Mouse (Mus musculus): ENCODE results near the gene Ttc23l.
"Not testable (repeated sequence)": the region's sequence is repeated elsewhere in the genome, so short reads cannot be mapped to it uniquely, and the experiment has no call there.

Gene Ttc23l

GRCm38 (mm10) chr15:10515166-10515565 lies 43.3 kb downstream of the Ttc23l start:
- DNase-seq (ENCODE audit: low spot score in 2 of 2): no peak

- no peak for DNase-seq (ENCODE audit: low spot score in 2 of 2)
Measured at GRCm38 (mm10) chr15:10506099-10506498, 52.4 kb downstream of the Ttc23l start.

GRCm38 (mm10) chr15:10500838-10501719 lies 57.4 kb downstream of the Ttc23l start:
- peak in 1 of 2 experiments; percentile 27 for DNase-seq (ENCODE audit: low spot score in 2 of 2)

DNA sequence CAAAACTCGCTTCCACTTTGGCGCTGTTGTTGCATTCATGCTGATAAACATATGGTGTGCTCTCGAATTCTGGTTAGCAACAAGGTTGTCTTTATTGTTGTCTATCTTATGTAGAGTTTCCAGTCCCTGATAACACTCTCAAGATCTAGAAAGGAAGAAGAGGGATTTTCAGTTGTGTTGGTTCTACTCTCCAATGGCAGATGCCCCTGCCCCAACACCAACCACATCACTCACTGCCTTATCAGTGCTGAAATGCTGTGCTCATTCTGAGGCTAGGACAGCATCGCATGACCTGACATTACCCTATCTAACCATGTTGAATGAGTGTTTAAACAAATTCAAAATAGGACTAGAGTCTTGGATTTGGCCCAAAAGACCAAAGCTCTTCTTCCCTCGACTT lies 58.4 kb downstream of the Ttc23l start:
- DNase-seq (ENCODE audit: low spot score in 2 of 2): no peak

- no peak for DNase-seq (ENCODE audit: low spot score in 2 of 2)
Measured at GRCm38 (mm10) chr15:10499593-10499992, 58.9 kb downstream of the Ttc23l start.

GRCm38 (mm10) chr15:10496696-10497095 lies 61.8 kb downstream of the Ttc23l start:
- not testable (repeated sequence) for DNase-seq (ENCODE audit: low spot score in 2 of 2)

GRCm38 (mm10) chr15:10495944-10496343 lies 62.5 kb downstream of the Ttc23l start:
- no peak for DNase-seq (ENCODE audit: low spot score in 2 of 2)

DNA sequence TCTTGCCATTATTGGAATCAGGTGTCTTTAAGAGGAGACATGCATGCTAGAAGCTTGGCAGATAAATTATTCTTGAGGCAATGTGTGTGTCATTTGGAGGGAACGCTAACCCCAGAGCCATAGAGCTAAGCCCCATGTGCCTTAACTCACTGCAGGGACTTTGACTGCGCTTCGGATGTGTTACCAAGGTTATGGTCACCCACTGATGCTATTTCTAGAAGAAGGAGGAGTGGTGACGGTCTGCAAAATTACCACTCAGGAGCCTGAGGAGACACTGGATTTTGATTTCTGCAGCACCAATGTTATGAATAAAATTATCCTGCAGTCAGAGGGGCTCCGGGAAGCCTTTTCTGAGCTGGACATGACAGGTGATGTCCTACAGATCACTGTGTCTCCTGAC lies 68.4 kb downstream of the Ttc23l start:
- DNase-seq (ENCODE audit: low spot score in 2 of 2): peak in 1 of 2 experiments; percentile 16

DNA sequence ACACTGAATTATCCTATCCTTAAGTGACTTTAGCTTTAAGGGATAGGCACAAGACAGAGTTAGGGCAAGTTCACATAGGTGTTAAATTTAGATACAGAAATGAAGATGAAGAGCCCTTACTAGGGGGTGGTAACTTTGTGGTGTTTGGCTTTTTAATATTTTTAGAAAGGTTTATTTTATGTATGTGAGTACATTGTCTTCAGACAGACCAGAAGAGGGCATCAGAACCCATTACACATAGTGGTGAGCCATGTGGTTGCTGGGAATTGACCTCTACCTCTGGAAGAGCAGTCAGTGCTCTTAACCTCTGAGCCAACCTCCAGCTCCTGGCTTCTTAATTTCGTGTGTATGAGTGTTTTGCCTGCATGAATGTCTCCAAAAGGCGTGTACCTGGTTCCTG lies 71.2 kb downstream of the Ttc23l start:
- DNase-seq (ENCODE audit: low spot score in 2 of 2): no peak

- DNase-seq (ENCODE audit: low spot score in 2 of 2): no peak
Measured at GRCm38 (mm10) chr15:10486365-10486839, 72.1 kb downstream of the Ttc23l start.

GRCm38 (mm10) chr15:10485484-10486364 lies 72.7 kb downstream of the Ttc23l start, which contains the start of the genes Brix1 and Rad1:
Gene Brix1, minus strand, starts transcription at chr15:10485947.
Gene Rad1, plus strand, starts transcription at chr15:10486018.
- peak; percentile 95 to 96 for DNase-seq (ENCODE audit: low spot score in 2 of 2)

DNA sequence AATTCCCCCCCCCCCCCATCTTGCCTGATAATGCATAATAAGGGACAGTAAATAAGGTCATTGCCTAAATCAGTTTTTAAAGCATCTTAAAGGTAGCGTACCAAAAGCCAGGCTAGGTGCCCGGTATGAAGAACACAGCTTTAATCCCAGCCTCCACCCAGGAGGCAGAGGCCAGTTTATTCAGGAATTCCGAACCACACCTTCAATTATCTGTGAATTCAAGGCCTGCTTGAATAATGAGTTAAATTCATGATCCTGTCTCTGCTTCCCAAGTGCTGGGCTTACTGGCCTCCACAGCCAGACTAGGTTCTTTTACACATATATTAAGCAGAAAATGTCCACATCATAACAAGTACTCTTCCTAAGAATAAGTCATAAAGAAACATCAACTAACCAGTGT lies 87.5 kb downstream of the Ttc23l start:
- no peak for DNase-seq (ENCODE audit: low spot score in 2 of 2)

DNA sequence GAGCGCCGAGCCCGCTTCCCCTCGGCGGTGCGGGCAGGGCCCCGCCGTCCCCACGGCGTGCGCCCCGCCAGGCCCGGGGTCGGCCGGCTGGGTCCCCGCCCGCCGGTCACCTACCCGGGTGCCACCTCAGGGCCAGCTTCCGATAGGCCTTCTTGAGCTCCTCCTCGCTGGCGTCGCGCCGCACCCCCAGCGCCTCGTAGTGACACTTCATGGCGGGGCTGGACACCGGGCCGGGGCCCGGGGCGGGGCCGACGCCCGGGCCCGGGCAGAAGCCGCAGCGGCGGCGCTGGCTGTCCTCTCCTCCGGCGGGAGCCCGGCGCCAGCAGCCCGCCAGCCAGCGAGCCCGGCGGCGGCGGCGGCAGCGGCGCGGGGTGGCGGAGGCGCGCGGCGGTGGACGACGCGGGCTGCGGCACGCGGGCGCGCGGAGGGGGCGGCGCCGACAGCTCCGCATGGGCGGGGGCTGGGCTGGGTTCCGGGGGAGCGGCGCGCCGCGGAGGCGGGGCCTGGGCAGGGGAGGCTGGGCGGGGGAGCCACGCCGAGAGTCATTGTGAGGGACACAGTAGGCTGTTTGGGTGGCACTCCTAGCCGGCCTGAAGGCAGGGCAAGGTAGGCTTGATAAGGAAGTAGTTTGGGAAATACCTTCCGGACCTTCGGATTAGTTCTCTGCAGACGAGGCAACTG lies 88.2 kb downstream of the Ttc23l start, which contains the start of gene Dnajc21:
Dnajc21 (minus strand) TSS at position 366 of the 681 bp plus-strand sequence.
- peak; percentile 64 to 66 for DNase-seq (ENCODE audit: low spot score in 2 of 2)

DNA sequence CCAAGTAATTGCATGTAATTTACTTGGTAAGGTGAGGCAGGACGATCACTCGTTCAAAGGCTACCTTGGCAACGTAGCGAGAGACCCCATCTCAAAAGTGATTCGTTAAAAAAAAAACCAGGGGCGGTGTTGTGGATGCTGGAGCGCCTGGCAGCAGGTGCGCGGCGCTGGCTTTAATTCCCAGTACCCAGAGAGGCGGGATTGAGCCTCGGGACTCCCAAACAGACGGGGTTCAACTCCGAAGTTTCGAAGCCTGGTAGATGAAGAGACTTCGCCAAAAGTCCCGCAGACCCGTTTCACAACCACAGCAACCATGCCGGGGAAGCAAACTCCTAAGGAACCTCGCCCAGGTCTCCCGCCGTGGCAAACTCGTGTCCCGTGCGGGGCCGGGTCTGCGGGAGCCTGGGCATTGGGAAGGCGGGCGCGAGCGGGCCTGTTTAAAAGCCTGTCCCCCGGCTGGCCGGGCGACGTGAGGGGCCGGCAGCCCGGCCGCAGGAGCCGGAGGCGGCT lies 88.8 kb downstream of the Ttc23l start:
- no peak for DNase-seq (ENCODE audit: low spot score in 2 of 2)

- no peak for DNase-seq (ENCODE audit: low spot score in 2 of 2)
Measured at GRCm38 (mm10) chr15:10468761-10469160, 89.7 kb downstream of the Ttc23l start.

- no peak for DNase-seq (ENCODE audit: low spot score in 2 of 2)
Measured at GRCm38 (mm10) chr15:10464678-10465077, 93.8 kb downstream of the Ttc23l start.

DNA sequence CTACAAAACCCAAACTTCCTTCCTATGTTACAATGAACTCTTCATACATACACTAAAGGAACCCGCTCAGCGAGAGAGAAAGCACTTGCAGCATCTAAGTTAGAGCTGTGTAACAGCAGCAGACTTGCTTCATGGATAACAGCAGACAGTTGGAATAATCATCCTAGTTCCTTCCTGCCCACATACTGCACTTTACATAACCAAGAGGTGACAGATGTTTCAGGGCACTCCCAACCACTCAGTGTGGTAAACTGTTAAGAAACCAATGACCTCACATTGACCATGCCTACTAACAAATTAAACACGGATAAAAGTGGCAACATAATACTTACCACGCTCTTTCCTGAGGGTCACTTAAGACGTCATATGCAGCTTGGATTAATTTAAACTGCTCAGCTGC lies 94.9 kb downstream of the Ttc23l start:
- peak in 1 of 2 experiments; percentile 30 for DNase-seq (ENCODE audit: low spot score in 2 of 2)

GRCm38 (mm10) chr15:10460986-10461385 lies 97.5 kb downstream of the Ttc23l start:
- DNase-seq (ENCODE audit: low spot score in 2 of 2): no peak
